Mouse (Mus musculus) megakaryocyte, embryonic 14.5 days (primary cell): ENCODE measurements around the gene Pkn3.

Source experiments
- FLI1 ChIP-seq: IDR thresholded peaks from 2 replicates; pipeline ENCODE4 v1.6.1; 2012; ENCODE audit warnings: low read length, inconsistent platforms, mixed read lengths
- GATA1 ChIP-seq: IDR thresholded peaks from 3 replicates; pipeline ENCODE4 v1.6.1; 2012; ENCODE audit warnings: mixed read lengths, low read length, inconsistent platforms, borderline replicate concordance

DNA sequence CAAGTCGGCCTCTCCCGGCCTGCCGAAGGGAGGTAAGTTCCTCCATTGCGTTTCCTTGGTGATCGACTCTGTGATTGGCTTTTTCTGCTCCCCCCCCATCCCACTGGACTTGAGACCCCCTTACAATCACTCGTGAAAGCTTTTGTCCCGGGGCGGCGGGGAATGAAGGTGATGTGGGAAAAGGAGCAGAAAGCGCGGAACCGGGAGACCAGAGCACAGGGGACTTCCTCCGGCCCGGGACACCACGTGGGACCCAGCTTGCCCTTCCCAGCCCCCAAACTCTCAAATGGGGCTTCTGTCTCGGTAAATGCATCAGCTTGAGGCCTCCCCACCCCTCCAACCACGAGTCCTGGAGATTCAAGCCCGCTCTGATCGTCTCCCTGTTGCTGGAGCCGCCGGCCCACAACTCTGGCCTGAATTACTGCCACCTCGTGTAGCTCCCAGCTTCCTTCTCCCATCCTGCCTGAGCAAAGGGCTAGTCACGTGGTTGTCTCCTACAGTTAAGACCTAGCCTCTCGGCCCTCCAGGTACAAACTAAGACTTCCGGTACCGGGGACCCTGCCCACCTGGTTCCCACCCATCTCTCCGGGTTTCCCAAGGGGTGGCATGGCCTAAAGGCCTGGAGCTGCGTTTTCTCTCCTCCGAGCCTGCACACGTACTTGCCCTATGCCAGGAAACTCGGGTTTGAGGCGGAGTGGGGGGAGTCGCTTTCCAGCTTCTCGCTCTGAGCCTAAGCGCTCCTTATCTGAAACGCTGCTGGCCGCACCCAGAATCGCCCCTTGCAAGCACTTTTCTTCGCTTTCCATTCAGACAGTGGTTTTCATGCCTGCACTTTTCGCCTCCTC, 15.0 kb upstream of the Pkn3 start:
- TF ChIP-seq GATA1 (no peak), FLI1 (no peak)
